ENCODE assay signal across 19 mouse cellular contexts in the genomic region with DNA sequence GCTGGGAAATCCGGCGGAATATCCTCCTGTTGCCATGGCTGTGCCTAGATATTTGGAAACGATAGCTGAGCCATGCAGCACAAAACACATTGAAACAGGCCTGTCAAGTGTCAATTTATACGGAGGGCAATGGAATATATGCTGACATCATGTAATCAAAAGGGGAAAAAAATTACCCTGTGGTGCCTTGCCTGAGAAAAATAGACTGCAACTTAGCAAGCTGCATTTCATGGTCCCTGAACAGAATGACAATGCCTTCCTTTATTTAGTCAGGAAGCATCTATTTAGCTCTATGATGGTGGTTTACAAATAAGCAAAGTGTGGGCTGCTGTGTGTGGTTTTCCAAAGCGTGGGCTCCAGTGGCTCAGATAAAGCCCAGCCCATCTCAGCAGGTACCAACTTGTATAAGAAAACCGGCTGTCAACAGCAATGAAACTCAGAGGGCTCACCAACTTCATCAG.
A peak's percentile ranks its signal among the peaks of the same experiment; 100 is the strongest.
DNase-seq lines count a peak whose midpoint lies in the region; ATAC-seq and TF ChIP-seq lines count a peak whose summit lies in the region.
"Had no signal": no experiment of that assay in that cellular context is flagged by ENCODE, and none has a peak within 500 bp of the region (broad histone marks: within the 10 kb centered on the region; RNA-seq: fewer than 3 reads in every experiment).

No protein-coding gene starts in this region.

- DNase-seq in cerebellum, postnatal 10 days, result peak; percentile 7 to 18
- no peak for DNase-seq in cerebellum, adult 9-10 months
- DNase-seq in Muller cell, postnatal 12 days (ENCODE audit: inconsistent ontology term), result peak; percentile 85
- DNase-seq in hindbrain, postnatal 0 days (ENCODE audit: low spot score), result peak; percentile 70
- no peak for DNase-seq in right cerebral cortex, postnatal 10 days (ENCODE audit: low spot score in 2 of 2)
- DNase-seq in adipocyte (ENCODE audit: low spot score), result no peak
- DNase-seq in gastrocnemius, adult 8-10 months (ENCODE audit: low spot score in 2 of 2), result no peak
- DNase-seq: cerebellum, adult 2 months; gastrocnemius, postnatal 25 days; kidney, postnatal 10 days; lung, embryonic 14.5 days; right cerebral cortex, adult 18-20 months; thymus, postnatal 25 days had no signal

- H3K36me3 ChIP-seq in forebrain, embryonic 16.5 days (ENCODE audit: control insufficient read depth, insufficient read depth), result no peaks in the 10 kb centered on the region
- H3K36me3 ChIP-seq in hindbrain, postnatal 0 days (ENCODE audit: insufficient read depth, low read length), result no peaks in the 10 kb centered on the region
- H3K36me3 ChIP-seq: embryonic facial prominence, embryonic 12.5 days; heart, embryonic 10.5 days had no signal

- no peaks in the 10 kb centered on the region for H3K27me3 ChIP-seq in forebrain, embryonic 16.5 days (replicated peaks; ENCODE audit: control insufficient read depth, insufficient read depth, low read length)
- no peaks in the 10 kb centered on the region for H3K27me3 ChIP-seq in hindbrain, postnatal 0 days (ENCODE audit: insufficient read depth, low read length)
- H3K27me3 ChIP-seq: embryonic facial prominence, embryonic 12.5 days had no signal

- ATAC-seq in forebrain, embryonic 16.5 days, result peak; percentile 88
- ATAC-seq in hindbrain, postnatal 0 days, result peak; percentile 83
- ATAC-seq: intestine, embryonic 16.5 days had no signal

- WGBS in forebrain, embryonic 16.5 days, result 5% methylated on average over 6 of the region's 6 CpGs
- WGBS in hindbrain, postnatal 0 days, result 17% methylated on average over 6 of the region's 6 CpGs

- no peak for TF ChIP-seq CTCF in hindbrain, postnatal 0 days (IDR thresholded peaks at IDR 0.05; ENCODE audit: low read depth)

- no peak overlapping the region for H3K27ac ChIP-seq in forebrain, embryonic 16.5 days (ENCODE audit: low read length)
- H3K27ac ChIP-seq in hindbrain, postnatal 0 days, result no peak overlapping the region
- H3K27ac ChIP-seq: embryonic facial prominence, embryonic 12.5 days; heart, embryonic 10.5 days; macrophage had no signal

- H3K9ac ChIP-seq in forebrain, embryonic 16.5 days (replicated peaks; ENCODE audit: low read depth, low read length), result no peak overlapping the region
- H3K9ac ChIP-seq in hindbrain, postnatal 0 days (replicated peaks; ENCODE audit: low read length), result no peak overlapping the region
- H3K9ac ChIP-seq: embryonic facial prominence, embryonic 12.5 days; lung, embryonic 14.5 days had no signal

- H3K9me3 ChIP-seq in forebrain, embryonic 16.5 days (ENCODE audit: control insufficient read depth, low read length), result no peaks in the 10 kb centered on the region
- H3K9me3 ChIP-seq in hindbrain, postnatal 0 days (ENCODE audit: low read length), result no peaks in the 10 kb centered on the region
- H3K9me3 ChIP-seq: embryonic facial prominence, embryonic 12.5 days; heart, embryonic 10.5 days had no signal

- peaks cover 16% of the 10 kb centered on the region for H3K4me1 ChIP-seq in forebrain, embryonic 16.5 days (replicated peaks; ENCODE audit: control insufficient read depth, insufficient read depth, low read length)
- no peaks in the 10 kb centered on the region for H3K4me1 ChIP-seq in hindbrain, postnatal 0 days (ENCODE audit: insufficient read depth, low read length)

- H3K4me2 ChIP-seq in forebrain, embryonic 16.5 days (ENCODE audit: low read length), result no peak overlapping the region
- no peak overlapping the region for H3K4me2 ChIP-seq in hindbrain, postnatal 0 days (ENCODE audit: low read depth, low read length)
- H3K4me2 ChIP-seq: embryonic facial prominence, embryonic 12.5 days; liver, embryonic 11.5 days; lung, embryonic 14.5 days had no signal

- no peak overlapping the region for H3K4me3 ChIP-seq in forebrain, embryonic 16.5 days (replicated peaks; ENCODE audit: low read length)
- no peak overlapping the region for H3K4me3 ChIP-seq in hindbrain, postnatal 0 days (ENCODE audit: low read length)
- H3K4me3 ChIP-seq: embryonic facial prominence, embryonic 12.5 days; heart, embryonic 10.5 days had no signal

Comparison
In these comparisons a context has a peak if more than half of its experiments do, and no peak if none do; other contexts are left out.
1. DNase-seq: peak in cerebellum, postnatal 10 days (2 of 2), Muller cell, postnatal 12 days (single experiment) and hindbrain, postnatal 0 days (single experiment); none in cerebellum, adult 9-10 months (single experiment), right cerebral cortex, postnatal 10 days (0 of 2), adipocyte (single experiment) and gastrocnemius, adult 8-10 months (0 of 2).